Mouse (Mus musculus) embryo, embryonic 10 days (tissue): ENCODE results near the gene Mctp2.

Experiments
- DNase-seq: peaks from one replicate; pipeline ENCODE4 v3.0.0-alpha.2; 2015; ENCODE audit warnings: low spot score

Gene Mctp2

DNA sequence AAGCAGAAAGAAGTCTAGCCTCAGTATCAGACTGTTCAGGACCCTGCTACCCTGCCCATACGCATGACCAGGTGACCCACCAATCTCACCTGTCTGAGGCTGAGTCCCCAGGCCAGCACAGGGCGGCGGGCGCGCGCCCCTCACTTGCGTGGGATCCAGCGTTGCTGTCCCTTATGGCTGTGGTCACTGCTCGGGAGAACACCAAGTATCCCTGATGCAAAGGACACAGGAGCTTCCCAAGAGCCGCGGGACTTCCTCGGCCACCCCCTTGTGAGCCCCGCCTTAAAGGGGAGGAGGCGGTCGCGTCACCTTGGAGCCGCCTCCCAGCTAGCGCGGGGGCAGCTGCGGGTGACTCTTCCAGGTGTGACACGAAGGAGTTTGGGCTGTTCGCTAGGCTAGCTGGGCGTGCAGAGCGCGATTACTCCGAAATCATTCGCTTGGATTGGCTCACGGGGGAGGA is at the start of gene Mctp2:
TSS of gene Mctp2 (minus strand) at position 227 of the 460 bp plus-strand sequence.
- DNase-seq: peak; percentile 72

DNA sequence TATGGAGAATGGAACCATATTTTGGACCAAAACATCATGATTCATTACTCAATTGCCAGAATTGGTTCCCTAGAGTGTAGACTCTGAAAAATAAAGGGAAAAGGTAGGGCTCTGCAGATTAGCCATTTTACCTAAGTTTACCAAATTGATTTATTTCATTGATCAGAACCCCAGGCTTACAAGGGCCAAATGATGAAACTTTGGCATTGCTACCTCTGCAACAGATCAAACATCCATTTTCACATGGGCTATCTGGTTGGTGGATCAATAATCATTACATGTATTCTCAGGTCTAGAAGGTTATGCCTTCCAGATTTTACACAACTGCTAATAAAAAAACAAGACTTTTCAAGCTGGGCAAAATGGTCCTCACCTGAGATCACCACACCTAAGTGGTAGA is 39.5 kb upstream of the Mctp2 start:
- no peak for DNase-seq

DNA sequence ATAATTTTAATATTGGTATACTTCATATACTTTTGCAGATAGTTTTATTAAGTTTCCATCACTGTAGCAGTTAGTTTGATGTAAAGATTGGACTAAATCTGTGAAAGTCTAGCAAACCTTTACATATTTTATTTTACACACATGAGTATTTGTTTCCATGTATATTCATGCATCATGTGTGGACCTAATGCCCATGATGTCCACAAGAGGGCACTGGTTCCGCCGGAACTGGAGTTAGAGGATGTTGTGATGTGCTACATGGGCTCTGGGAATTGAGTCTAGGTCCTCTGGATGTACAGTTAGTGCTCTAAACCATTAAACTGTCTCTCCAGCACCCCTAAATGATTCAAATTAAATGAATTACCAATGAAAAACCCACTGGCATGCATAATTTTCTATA is 37.3 kb upstream of the Mctp2 start:
- peak; percentile 18 for DNase-seq

DNA sequence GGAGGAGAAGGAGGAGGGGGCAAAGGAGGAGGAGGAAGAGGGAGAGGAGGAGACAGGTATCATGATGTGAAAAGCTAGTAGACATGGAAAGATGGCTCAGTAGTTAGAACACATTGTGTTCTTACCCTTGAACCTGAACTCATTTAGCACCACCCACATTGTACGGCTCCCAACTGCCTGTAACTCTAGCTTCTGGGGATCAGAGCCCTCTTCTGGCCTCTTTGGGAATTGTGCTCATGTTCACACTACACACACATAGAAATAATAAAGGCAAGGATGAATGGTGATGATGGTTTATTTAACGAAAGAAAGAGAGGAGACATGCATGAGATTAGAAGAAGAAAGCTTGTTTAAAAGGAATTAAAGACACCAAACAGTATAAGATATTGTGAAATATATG is 36.4 kb upstream of the Mctp2 start:
- DNase-seq: no peak

DNA sequence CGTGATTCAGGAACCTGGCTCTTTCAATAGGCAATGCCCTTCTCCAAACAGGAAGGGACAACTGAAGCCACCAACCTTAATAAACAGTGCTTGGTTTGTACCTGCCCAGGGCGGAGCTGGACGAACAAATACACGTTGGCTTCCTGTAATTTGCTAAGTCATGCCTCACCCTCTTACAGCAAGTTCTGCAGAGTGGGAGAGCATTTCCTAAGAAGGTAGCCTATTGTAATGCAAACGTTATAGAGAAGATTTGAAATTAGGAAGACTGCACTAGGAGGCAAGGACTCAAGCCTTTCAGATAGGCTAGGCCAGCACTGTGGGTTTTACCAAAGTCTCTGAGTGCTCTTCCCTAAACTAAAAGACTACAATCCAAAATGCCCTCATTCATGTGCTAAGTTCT is 19.6 kb upstream of the Mctp2 start:
- no peak for DNase-seq

DNA sequence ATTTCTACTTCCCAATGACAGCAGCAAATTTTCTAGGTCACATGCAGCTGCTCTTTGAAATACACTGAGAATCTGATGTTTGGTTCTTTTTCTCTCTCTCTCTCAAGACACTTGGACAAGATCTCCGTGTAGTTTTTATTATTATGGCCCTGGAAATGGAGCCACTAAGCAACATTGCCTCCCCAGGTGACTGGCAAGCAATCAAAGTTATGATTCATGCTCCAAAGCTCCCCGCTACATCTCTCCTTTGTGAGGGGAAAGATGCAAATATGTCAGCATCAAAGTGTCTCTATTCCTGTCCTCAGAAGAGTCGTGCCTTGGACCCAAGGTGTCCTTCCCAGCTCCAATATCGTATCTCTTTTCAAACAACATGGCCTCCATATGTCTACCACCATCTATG is 14.5 kb upstream of the Mctp2 start:
- no peak for DNase-seq

DNA sequence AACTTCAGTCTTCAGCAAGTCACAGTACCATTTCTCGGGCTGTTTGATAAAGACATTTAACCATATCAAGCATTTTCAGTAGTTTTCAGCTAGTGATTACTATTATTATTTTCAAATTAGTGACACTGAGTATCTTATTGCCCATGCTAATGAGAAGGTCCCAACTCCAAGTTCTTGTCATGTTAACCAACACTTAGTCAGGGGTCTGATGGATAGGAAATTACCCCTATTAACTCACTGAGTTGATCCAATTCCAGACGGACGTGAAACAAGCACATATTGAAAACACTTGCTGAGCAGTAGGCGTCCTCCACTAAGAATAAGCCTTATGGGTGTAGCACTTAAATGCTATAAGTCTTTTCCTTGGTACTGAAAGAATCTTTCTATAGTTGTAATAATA is 14.0 kb upstream of the Mctp2 start:
- no peak for DNase-seq

DNA sequence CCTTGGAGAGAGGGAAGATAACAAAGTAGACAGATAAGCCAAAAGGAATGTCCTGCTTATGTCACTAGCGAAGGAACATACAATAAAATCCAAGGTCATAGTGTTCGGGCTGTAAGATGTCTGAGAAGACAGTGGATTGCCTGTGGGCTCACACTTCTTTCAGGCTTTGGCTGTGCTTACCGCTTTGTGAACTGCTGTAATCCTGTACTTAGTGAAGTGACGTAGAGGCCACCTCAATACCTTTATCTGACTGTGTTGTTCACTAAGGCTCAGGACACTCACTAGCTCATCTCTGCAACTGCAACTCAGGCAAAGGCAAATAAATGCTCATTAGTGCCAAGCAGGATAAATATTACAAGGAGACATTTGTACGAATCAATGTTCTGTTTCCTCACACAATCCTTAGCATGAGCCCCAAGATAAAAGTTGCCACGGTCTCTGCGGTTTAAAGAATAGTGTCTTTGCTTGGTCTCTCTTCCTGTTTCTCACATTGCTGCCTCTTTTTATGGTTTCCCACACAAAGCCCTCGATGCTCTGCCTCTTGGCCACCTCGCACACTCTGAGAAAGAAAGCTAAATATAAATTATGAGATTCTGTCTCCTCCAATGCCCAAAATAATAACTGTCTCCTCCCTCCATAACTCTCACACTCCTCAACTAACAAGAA is 8.1 kb upstream of the Mctp2 start:
- no peak for DNase-seq

DNA sequence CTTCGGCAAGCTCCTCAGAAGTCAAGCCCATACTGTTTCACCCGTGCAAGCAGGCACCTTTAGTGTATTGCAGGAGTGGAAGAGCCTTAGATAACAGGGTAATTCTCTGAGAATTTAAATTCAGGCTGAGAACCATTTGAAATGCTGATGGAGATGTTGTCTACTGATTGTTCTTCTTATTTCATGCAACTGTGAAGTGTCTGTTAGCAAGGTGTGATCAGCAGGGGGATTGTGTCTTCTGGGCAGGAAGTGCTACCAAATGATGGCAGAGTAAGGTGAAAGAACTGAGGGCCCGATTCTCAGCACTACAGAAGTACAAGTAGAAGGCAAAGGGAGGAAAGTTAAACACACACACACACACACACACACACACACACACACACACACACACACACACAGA is 7.5 kb upstream of the Mctp2 start:
- DNase-seq: no peak

DNA sequence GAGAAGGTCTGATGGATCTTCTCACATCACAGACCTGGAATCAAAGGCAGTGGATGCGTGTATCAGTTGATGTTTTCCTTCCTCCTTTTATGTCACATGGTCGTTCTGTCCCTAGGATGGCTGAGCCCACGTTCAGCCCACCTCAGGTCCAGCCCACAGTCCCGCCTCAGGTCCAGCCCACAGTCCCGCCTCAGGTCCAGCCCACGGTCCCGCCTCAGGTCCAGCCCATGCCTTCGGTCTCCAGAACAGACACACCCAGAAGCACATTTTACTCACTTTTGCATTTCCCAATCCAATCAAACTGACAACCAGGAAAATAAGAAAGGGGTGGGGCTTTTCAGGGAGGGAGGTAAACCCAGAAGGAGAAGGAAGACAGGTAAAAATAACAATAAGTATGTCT is 5.2 kb upstream of the Mctp2 start:
- no peak for DNase-seq

DNA sequence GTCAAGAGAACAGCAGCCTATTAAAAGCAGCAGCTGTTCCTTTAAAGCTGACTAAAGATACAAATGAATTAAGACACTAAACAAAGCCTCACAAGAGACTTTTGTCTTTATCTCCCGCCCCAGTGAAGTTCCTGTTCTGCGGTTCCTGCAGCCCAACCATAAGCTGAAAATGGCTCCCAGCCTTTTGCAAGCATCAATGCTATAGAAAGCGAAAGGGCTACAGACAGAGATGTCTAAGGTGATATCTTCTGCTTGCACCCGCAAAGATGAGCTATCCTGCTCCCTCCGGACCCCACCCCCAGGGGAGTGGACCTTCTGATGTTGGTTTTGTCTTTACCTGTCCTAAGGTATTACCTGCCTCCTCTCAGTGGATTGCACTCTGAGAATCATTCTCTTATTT is 1.7 kb upstream of the Mctp2 start:
- DNase-seq: no peak

DNA sequence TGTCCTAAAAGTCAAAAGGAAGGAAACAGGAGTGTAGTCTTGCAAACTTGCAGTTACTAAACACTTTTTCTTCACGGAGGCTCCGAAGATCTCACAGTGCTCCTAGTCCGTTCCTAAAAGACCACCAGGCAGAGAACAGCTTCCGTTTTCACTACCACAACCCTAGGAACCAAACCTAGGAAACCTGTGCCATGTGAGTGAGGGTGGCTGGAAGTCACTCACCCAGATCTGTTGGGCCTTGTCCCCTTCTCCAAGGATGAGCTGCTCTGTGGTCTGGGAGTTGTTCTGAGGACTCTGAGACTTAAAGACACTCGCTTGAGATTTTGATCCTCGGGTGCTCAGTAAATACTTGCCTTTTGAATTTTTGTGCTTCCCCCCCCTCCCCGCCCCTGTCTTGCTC is 439 bp upstream of the Mctp2 start:
- no peak for DNase-seq

DNA sequence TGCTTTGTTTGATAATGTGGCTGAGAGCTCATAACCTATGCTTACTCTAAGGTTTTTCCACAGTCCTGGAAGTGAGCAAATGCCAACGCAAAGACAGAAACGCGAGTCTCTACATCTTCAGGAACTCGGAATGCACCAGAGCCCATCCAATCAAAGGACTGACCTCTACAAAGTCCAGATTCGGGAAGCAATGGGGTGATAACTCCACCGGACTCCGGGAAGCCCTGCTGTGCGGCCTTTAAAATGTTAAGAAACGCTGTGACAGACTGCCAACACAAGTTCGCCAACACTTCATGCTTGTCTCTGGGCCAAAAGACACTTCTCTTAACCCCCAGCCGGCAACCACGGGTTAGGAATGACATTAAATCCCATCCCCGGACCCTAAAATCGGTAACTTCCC is 437 bp downstream of the Mctp2 start:
- peak; percentile 13 for DNase-seq

DNA sequence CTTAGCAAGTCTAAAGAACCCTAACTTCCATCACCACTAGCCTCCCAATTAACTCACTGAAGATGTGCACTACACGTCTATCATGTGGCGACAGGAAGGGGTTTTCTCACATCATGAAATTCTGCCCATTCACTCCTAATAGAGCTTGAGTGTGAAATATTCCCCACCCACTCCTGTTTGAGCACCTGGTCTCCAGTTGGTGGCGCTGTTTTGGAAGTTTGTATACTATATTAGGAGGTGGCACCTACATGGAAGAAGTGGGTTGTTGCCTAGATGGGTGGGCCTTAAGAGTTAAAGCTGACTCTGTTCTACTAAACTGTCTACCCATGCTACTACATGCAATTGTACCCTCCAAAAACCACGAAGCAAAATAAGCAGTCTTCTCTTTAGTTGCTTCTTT is 4.7 kb downstream of the Mctp2 start:
- no peak for DNase-seq

DNA sequence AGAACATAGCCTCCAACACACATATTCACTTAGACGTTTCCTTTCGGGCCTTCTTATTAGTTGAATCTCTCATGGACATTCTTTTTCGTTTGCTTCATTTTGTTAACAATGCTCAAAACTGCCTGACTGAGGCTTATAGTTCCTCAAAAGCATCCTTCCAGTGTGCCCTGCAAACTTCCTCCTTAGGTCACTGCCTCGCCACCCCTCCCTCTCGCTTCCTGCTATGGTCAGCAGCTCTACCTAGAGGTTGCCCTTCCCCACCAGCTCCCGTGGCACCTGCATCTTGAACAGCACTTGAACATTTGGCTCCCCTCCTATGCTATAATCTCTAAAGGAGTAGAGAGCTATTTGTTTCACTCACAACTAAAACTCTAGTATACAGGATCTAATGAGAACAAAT is 6.7 kb downstream of the Mctp2 start:
- DNase-seq: no peak

DNA sequence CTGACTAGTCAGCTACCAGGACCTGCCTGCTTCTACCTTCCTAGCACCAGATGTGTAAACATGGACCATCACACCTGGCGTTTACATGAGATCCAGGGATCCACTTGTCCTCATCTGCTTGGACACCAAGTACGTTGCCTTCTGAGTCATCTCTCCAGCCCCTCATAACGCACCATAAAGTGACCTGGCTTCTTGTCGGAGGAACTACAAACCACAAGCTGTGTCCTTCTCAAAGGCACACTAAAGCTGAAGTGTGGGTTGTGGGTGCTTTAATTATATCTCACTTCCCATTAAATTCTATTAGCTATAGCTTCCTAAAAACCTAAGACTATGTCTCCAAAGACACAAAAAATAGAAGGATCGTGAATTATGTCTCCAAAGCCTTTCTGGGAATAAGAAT is 9.4 kb downstream of the Mctp2 start:
- DNase-seq: no peak

DNA sequence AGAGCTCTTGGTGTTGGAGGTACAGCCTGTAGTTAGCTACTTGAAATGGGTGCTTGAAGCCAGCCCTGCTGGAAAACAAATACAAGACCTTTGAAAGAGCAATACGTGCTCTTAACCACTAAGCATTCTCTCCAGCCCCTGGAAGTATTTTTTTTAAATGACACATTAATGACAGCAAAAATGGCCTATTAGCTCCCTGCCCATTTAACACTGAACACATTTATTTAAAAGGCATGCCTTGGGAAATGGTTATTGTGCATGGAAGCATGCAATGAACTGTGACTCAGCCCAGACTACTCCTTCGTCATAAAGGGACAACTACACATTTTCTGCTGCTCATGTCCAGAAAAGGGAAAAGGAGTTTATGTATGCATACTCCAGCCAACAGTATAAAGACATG is 10.2 kb downstream of the Mctp2 start:
- DNase-seq: no peak

DNA sequence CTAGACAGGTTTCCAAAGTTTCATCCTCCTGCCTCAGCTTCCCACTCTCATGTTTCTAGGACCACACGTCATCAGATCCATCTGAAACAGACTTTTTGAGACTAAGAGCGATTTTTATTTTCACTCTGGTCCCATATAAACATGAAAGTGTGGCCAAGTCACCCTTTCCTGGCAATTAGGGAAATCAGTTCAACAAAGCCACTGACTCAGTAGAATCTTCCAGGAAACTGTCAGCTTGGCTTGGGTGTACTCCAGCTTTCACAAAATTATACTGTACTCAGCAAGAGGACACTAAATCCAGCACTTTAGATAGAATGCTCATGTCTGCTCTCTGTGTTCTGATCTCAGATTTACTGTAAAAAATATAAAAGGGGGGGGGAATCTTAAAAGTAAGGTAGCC is 11.5 kb downstream of the Mctp2 start:
- no peak for DNase-seq

DNA sequence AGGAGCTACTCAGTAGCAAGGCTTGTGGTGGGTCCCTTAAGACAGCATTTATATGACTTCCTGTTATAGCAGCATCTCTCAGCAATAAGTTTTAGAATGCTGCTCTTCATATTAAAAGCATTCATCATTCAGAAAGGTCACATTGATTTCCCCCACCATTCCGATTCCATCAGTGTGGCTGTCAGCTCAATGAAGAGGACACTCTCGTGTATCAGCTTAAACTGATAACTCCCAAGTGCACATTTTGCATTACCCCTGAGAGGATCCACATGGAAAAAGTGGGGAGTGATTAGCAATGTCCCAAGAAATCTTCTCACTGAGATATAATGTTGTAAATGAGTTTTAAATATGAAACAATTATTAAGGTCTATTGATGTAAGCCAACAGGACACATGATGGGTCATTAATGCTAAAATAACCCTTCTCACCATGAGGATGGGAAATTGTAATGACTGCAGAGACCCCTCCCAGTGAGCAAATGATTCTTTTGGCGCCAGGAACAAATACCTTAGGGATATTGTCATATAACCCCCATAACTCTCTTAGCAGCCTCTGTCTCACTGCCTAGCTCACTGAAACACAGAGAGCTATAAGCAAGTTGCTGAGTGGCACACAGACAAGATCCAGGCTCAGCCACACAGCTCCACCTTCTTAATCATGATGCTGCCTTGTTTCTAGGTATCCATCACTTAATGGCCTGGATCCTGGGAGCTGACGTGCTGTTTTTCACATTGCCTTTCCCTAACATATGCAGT is 12.4 kb downstream of the Mctp2 start:
- no peak for DNase-seq

DNA sequence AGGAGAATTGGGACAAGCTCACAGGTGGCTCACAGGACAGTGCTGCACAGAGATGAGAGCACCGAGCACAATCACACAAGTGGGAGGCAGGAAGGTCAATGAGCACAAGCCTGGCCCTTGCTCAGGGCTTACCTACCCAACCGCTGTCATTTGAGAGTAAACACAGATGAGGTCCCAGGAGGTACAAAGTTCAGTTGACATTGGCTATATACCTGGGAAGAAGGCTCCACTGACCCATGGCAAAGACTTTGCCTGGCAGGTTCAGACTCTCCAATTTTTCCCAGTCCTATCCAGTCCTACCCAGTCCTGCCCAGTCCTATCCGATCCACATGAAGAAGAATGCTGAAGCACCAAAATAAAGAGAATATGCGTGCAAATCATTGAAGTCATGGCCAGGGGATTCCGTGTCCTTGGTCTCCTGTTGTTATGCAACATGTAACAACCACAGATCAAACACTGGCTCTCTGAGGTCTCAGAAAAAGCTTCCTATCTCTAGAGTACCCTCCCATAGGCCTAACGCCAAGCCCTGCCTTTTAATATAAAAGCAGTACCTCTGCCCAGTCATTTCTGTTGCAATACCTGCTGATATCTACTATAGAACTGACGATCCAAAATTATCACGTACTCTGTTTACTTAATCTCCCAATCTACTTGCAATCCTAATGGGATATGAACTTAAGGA is 14.0 kb downstream of the Mctp2 start:
- DNase-seq: no peak

DNA sequence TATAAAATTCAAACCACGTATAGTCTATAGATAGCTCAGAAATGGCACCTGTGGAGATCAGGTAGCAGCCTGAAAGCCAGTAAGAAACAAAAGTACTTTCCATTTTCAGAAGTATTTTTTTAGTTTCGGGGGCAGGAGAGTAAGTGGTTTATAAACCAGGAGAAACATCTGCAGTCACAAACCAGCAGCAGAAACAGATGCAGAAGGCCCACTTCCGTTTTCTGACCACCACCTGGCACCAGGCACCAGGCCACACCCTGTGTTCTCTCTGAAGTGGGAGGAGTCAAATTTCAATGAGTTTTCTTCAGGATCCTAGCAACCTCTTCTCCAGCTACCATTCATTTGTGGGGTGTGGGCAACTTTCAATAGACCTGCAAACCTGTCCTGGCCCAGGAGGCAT is 25.7 kb downstream of the Mctp2 start:
- no peak for DNase-seq

DNA sequence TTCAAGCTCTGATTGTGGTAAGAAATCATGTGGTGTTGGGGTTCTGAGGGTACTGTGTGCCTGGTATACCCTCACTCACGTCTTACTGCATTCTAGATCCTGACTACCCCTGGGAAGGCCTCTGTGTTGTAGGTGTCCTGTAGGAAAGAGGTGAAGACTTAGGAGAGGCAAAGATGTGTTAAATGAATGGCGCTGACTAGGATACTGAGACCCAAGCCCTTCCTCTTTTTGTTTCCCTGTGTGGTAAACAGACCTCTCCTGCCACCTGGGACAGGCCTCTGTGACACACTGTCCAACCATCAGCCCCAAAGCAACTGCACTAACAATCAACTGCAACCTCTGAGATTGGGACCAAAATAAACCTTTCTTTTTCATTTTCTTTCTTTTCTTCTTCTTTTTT is 28.0 kb downstream of the Mctp2 start:
- no peak for DNase-seq

DNA sequence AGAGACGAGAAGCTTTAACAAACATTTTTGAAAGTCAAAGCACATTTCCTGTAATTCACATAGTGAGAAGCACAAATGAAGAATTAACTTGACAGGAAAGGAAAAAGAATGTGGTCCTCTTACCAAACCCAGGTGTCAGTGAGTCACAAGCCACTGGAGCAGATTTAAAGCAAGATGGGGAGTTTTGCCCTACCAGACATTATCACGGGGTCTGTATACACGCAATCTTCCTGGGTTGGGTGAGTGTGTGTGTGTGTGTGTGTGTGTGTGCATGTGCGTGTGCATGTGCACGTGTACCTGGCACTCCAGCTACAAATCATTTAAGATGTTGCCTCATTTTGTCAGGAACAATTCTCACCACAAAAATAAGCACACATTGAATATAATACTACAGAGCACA is 30.9 kb downstream of the Mctp2 start:
- DNase-seq: no peak
